Mouse (Mus musculus): Measurements from ENCODE around the gene Olfr723. TPM values are rescaled to one million over a fixed set of nuclear protein-coding genes. Genes with fewer than 3 reads are reported as not detected.
"Not testable (repeated sequence)": the region's sequence is repeated elsewhere in the genome, so short reads cannot be mapped to it uniquely, and the experiment has no call there.

Olfr723 gene
- total RNA-seq (2014; fragmentation: Nextera tagmentation) (not detected in 2 replicates), total RNA-seq (2017) (not detected in 2 replicates), polyA plus RNA-seq (2012) (not detected in 2 replicates)

GRCm38 (mm10) chr14:49931687-49932086 lies at the start of gene Olfr723:
TSS of gene Olfr723 (minus strand) at chr14:49931787.
- not testable (repeated sequence) for ATAC-seq (ENCODE audit: extremely low read depth, insufficient number of reproducible peaks, low FRiP score, poor library complexity, severe bottlenecking); H3K9me3 ChIP-seq (replicated peaks); H3K36me3 ChIP-seq (replicated peaks); H3K4me3 ChIP-seq (ENCODE audit: low read depth, low read length); H3K4me1 ChIP-seq (ENCODE audit: insufficient read depth, low read depth, low read length); DNase-seq (ENCODE audit: low spot score); H3K27me3 ChIP-seq (ENCODE audit: insufficient read depth, low read length)

GRCm38 (mm10) chr14:49963174-49963573 lies 31.6 kb upstream of the Olfr723 start, which contains the start of gene Olfr724:
TSS of gene Olfr724 (minus strand) at chr14:49963274.
- H3K4me3 ChIP-seq (ENCODE audit: low read depth, low read length); ATAC-seq (ENCODE audit: extremely low read depth, insufficient number of reproducible peaks, low FRiP score, poor library complexity, severe bottlenecking); H3K36me3 ChIP-seq (replicated peaks); H3K9me3 ChIP-seq (replicated peaks); H3K27me3 ChIP-seq (ENCODE audit: insufficient read depth, low read length); DNase-seq (ENCODE audit: low spot score); H3K4me1 ChIP-seq (ENCODE audit: insufficient read depth, low read depth, low read length): not testable (repeated sequence)

DNA sequence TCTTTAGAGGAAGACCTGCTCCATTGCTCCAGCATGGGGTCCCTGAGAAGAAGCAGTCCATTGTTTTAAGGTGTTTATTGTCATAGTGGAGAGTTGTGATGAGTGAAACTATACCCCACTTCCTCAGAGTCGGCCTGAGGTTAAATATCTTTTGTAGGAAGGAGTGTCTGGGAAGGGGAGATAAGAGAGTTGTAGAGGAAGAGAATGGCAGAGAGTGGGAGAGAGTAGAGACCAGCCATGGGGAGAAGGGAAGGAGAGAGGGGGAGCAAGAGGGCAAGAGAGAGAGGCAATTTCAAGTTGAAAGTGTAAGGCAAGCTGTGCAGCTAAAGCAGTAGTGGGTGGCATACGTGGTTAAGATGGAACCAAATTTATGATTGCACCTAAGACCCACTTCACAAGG lies 24.3 kb upstream of the Olfr723 start:
- H3K9me3 ChIP-seq (replicated peaks) = peaks cover 8% of the 10 kb centered on the region
- TF ChIP-seq POLR2AphosphoS5 (IDR thresholded peaks at IDR 0.05; ENCODE audit: insufficient replicate concordance, low read depth, low read length) = no peak
- TF ChIP-seq TAL1 (conservative IDR thresholded peaks at IDR 0.05; ENCODE audit: low read depth, low read length) = no peak
- no peak for TF ChIP-seq CTCF (IDR thresholded peaks at IDR 0.05; ENCODE audit: low read depth, low read length)
- H3K36me3 ChIP-seq (replicated peaks) = no peaks in the 10 kb centered on the region
- no peak overlapping the region for H3K4me3 ChIP-seq (ENCODE audit: low read depth, low read length)
- no peaks in the 10 kb centered on the region for H3K4me1 ChIP-seq (ENCODE audit: insufficient read depth, low read depth, low read length)
- no peak for DNase-seq (ENCODE audit: low spot score)
- no peaks in the 10 kb centered on the region for H3K27me3 ChIP-seq (ENCODE audit: insufficient read depth, low read length)
- ATAC-seq (ENCODE audit: extremely low read depth, insufficient number of reproducible peaks, low FRiP score, poor library complexity, severe bottlenecking) = no peak

- no peaks in the 10 kb centered on the region for H3K27me3 ChIP-seq (ENCODE audit: insufficient read depth, low read length)
- no peak within 1 kb of the TSS for H3K4me3 ChIP-seq (ENCODE audit: low read depth, low read length)
- no peaks in the 10 kb centered on the region for H3K36me3 ChIP-seq (replicated peaks)
- H3K9me3 ChIP-seq (replicated peaks) = no peaks in the 10 kb centered on the region
- no peak for TF ChIP-seq POLR2AphosphoS5 (IDR thresholded peaks at IDR 0.05; ENCODE audit: insufficient replicate concordance, low read depth, low read length)
- ATAC-seq (ENCODE audit: extremely low read depth, insufficient number of reproducible peaks, low FRiP score, poor library complexity, severe bottlenecking) (no peak), DNase-seq (ENCODE audit: low spot score) (no peak)
- no peaks in the 10 kb centered on the region for H3K4me1 ChIP-seq (ENCODE audit: insufficient read depth, low read depth, low read length)
Observed at GRCm38 (mm10) chr14:49901899-49902298, 29.7 kb downstream of the Olfr723 start, which contains the start of gene Olfr722. TSS of gene Olfr722 (minus strand) at chr14:49901999.

Other genes with a start within 250 kb of the Olfr723 start
- not detected in 2 replicates for gene Armh4, start 148.4 kb downstream of the Olfr723 start, total RNA-seq (2014; fragmentation: Nextera tagmentation)
- 0.12 and 0.16 TPM in 2 replicates for gene Armh4, start 148.4 kb downstream of the Olfr723 start, total RNA-seq (2017)
- gene Armh4, start 148.4 kb downstream of the Olfr723 start, polyA plus RNA-seq (2012) = not detected in 2 replicates
- not detected in 2 replicates for gene Olfr722, start 29.8 kb downstream of the Olfr723 start, total RNA-seq (2014; fragmentation: Nextera tagmentation)
- not detected in 2 replicates for gene Olfr722, start 29.8 kb downstream of the Olfr723 start, total RNA-seq (2017)
- not detected in 2 replicates for gene Olfr722, start 29.8 kb downstream of the Olfr723 start, polyA plus RNA-seq (2012)
- not detected in 2 replicates for gene Olfr724, start 31.5 kb upstream of the Olfr723 start, total RNA-seq (2014; fragmentation: Nextera tagmentation)
- gene Olfr724, start 31.5 kb upstream of the Olfr723 start, total RNA-seq (2017) = not detected in 2 replicates
- gene Olfr724, start 31.5 kb upstream of the Olfr723 start, polyA plus RNA-seq (2012) = not detected in 2 replicates
- not detected in 2 replicates for gene Olfr725, start 108.6 kb upstream of the Olfr723 start, total RNA-seq (2014; fragmentation: Nextera tagmentation)
- 0.17 TPM in 1 of 2 replicates, not detected in the other for gene Olfr725, start 108.6 kb upstream of the Olfr723 start, total RNA-seq (2017)
- not detected in 2 replicates for gene Olfr725, start 108.6 kb upstream of the Olfr723 start, polyA plus RNA-seq (2012)
- not detected in 2 replicates for gene Olfr726, start 159.2 kb upstream of the Olfr723 start, total RNA-seq (2014; fragmentation: Nextera tagmentation)
- gene Olfr726, start 159.2 kb upstream of the Olfr723 start, total RNA-seq (2017) = 0.27 TPM in 1 of 2 replicates, not detected in the other
- not detected in 2 replicates for gene Olfr726, start 159.2 kb upstream of the Olfr723 start, polyA plus RNA-seq (2012)
- gene Olfr727, start 191.4 kb upstream of the Olfr723 start, total RNA-seq (2014; fragmentation: Nextera tagmentation) = not detected in 2 replicates
- gene Olfr727, start 191.4 kb upstream of the Olfr723 start, total RNA-seq (2017) = not detected in 2 replicates
- gene Olfr727, start 191.4 kb upstream of the Olfr723 start, polyA plus RNA-seq (2012) = not detected in 2 replicates
- gene Olfr728, start 210.9 kb upstream of the Olfr723 start, total RNA-seq (2014; fragmentation: Nextera tagmentation) = not detected in 2 replicates
- gene Olfr728, start 210.9 kb upstream of the Olfr723 start, total RNA-seq (2017) = 0.22 and 0.23 TPM in 2 replicates
- gene Olfr728, start 210.9 kb upstream of the Olfr723 start, polyA plus RNA-seq (2012) = not detected in 2 replicates
- gene Olfr729, start 221.1 kb upstream of the Olfr723 start, total RNA-seq (2014; fragmentation: Nextera tagmentation) = not detected in 2 replicates
- gene Olfr729, start 221.1 kb upstream of the Olfr723 start, total RNA-seq (2017) = under 0.01 and 0.05 TPM in 2 replicates
- gene Olfr729, start 221.1 kb upstream of the Olfr723 start, polyA plus RNA-seq (2012) = not detected in 2 replicates

All from G1E (cell line).